Mouse (Mus musculus) adrenal gland (tissue): ENCODE measurements around the gene Srp54c.

Experiments used
- intact Hi-C: fragments of 180-260 bp; cut with DNase I; formaldehyde crosslinking; loops from one replicate; pipeline ENCODE4 v1.15.1; 2025

Gene Srp54c

GRCm38 (mm10) chr12:55309501-55309900, 79.5 kb downstream of the Srp54c start:
- intact Hi-C loops: no loop called here

- intact Hi-C loops: no loop called here
These were observed 81.9 kb downstream of the Srp54c start for GRCm38 (mm10) chr12:55311841-55312240.
